Mouse (Mus musculus) c-Kit-positive CD71-positive TER-119-positive erythroid progenitor cells, embryonic 14.5 days (primary cell): ENCODE data around the gene Camk1d.

Experiments used
- DNase-seq: peaks from one replicate; pipeline ENCODE4 v3.0.0-alpha.2; 2013; ENCODE audit warnings: low spot score

Camk1d gene

DNA sequence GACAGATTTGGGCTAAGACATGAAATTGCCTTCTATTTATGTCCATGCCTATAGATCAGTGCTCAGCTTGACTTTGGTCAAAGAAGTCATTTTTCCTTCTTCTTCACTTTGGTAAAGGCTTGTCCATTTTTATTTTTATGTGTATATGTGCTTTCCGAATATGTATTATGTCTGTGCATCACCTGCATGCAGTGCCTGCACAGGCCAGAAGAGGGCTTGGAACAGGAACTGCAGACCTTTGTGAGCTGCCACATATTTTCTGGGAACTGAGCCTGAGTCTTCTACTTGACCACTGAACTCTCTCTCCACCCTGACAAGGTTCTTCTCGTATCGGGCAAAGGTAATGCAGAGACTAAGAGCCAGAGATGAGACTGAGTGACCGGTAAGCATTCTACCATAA is 236.1 kb downstream of the Camk1d start:
- no peak for DNase-seq

DNA sequence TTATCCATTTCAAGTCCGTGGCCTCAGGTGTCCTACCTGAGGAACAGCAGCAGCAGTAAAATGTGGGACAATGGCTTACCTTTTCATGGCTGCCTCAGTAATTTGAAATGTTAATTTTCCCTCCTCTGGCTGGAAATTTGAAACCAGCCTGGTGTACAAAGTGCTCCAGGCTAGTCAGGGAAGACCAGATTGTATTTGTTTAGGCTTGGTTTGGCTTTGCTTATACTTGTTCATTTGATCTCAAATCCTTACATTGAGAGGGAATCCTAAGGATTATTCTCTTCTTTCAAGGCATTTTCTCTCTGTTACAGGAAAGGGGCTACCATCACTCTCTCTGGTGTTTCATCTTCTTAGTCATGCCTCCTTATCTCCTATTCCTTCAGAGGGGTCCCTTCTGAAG is 236.8 kb downstream of the Camk1d start:
- no peak for DNase-seq

- DNase-seq = no peak
Observed at GRCm38 (mm10) chr2:5469366-5469941, 244.9 kb downstream of the Camk1d start.

DNA sequence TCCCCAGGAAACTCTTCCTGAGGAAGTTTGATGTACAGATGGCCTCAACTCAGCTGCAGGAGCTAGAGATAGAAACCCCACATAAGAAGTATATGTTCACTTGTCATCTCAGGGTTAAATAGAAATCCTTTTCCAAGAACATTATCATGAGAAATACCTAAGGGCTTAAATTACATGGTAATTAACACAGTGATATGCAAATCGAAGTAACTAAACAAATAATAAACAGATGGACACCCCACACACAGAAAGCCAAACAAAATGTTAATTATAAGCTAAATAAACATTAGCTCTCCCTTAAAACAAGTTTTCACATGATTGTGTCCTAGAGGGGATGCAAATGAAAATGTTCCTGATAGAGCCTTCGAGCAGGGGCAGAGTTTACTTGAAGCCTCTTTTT is 246.8 kb downstream of the Camk1d start:
- DNase-seq = no peak

GRCm38 (mm10) chr2:5458671-5459235 is 255.6 kb downstream of the Camk1d start:
- no peak for DNase-seq

GRCm38 (mm10) chr2:5458075-5458494 is 256.2 kb downstream of the Camk1d start:
- DNase-seq = no peak

- DNase-seq = no peak
Observed at GRCm38 (mm10) chr2:5456108-5456507, 258.2 kb downstream of the Camk1d start.

GRCm38 (mm10) chr2:5454830-5455229 is 259.5 kb downstream of the Camk1d start:
- no peak for DNase-seq

- DNase-seq = peak; percentile 9
Observed at GRCm38 (mm10) chr2:5451654-5452053, 262.7 kb downstream of the Camk1d start.

DNA sequence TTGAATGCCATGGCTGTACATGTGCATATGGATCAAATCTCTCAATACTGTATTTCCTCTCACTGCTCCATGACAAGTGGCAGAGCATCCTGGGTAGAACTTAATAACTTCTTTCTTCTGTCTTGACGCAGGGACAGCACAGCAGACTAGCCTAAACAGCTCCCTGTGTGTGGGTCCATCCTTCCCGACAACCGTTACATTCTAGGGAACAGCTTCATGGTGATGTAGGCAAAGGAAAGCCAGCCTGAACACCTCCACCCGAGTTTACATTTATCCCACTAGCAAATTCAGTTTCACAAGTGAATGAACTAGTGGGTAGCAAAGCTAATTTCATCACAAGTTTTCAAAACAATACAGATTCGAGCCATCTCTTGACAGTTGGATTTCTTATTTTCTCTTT is 269.0 kb downstream of the Camk1d start:
- DNase-seq = no peak

- DNase-seq = no peak
Observed at GRCm38 (mm10) chr2:5437690-5438089, 276.6 kb downstream of the Camk1d start.

GRCm38 (mm10) chr2:5435587-5436253 is 278.6 kb downstream of the Camk1d start:
- no peak for DNase-seq

GRCm38 (mm10) chr2:5431309-5431708 is 283.0 kb downstream of the Camk1d start:
- DNase-seq = peak; percentile 24

DNA sequence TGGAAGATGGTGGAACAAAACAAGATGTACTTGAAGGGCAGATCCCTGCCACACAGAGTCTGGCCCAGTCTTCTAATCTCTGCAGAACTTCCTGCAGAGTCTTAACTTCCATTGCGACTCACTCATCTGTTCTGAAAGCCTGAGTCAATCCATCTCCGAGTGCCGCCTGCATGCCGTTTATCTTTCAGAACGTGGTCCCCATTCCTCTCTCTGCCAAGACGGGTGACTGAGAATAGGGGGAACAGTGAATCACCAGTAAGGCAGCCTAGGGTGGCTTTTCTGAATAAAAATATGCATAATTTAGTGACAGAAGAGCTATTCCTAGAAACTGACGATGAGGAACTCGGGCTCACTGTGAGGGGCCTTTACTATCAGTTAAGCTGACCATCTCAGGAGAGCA is 284.4 kb downstream of the Camk1d start:
- DNase-seq = no peak

DNA sequence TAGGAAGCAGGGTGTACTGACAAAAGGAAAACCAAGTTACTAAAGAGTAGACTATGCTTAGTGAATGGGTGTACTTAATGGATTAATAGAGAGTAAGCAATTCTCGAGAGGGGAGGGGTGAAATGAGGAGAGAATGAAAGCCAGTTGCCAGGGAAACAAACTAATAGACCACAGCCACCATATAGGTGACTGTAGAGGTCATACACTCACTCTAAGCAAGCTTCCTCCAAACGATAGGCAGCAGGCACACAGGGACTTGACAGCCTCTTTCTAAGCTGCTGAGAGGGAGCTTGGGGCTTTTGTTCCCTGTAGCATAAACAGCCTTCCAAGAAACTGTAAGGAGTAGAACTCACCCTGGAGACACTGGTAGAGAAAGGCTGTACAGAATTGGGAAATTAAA is 288.2 kb downstream of the Camk1d start:
- no peak for DNase-seq

- no peak for DNase-seq
Observed at GRCm38 (mm10) chr2:5425612-5426011, 288.7 kb downstream of the Camk1d start.

DNA sequence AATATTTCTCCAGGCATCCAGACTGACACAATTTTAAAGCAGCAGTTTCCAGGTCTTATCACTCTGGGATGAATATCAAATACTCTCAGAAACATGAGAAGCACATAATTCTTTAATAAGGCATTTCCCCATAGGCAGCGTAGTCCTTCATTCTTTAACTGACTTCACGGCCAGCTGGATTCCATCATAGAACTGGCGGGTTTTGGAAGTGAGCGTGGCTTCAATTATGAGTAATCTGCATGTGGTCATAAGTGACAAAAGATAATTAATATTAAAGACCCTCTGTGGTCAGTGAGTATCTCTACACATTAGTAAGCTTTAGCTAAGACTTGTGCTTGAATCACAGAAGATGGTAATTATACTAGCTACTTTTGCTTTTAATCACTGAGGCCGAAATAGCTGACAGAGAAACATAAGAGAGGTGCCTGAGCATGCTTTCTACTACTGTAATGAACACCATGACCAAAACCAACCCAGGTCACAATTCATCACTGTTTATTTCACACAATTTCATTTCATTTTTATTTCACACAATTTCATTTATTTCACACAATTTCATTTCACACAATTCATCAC is 293.6 kb downstream of the Camk1d start:
- no peak for DNase-seq

- DNase-seq = no peak
Observed at GRCm38 (mm10) chr2:5418802-5419201, 295.5 kb downstream of the Camk1d start.

DNA sequence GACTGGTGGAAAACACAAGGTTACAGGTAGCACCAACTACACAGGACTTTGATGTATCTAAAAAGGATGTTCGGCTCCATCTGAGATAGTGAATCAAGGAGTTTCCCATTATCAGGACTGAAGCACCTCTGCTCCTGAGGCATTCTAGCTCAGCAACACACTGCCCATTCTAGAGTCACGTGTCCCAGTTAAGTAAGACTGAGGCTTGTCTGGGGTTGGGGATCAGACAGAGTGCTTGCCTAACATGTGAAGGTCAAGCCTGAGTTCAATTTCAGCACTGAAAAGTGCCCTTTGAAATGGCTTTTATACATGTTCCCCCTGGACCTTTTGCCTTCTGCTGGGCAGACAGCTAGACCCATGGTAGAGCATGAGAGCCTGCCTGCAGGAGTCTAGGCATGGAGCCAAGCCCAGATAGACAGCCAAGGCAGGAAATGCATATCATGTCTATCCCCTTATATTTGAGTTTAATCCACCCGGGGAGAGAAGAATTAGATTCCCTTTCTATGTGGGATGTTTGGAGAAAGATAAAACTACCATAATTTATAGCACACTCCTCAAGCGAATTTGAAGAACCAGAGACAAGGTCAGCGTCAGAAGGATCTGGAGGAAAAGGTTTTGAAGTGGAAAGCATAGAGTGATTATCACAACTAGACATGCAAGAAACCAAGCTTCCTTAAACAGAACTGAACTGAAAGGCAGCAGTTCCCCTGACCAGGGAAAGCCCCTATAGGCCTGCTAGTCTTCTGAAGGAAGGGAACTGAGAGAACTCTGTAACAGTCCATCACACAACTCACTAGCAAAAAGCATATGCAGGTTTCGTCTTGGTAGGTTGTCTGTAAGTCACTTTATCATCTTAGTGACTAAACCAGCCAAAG is 296.9 kb downstream of the Camk1d start:
- no peak for DNase-seq

DNA sequence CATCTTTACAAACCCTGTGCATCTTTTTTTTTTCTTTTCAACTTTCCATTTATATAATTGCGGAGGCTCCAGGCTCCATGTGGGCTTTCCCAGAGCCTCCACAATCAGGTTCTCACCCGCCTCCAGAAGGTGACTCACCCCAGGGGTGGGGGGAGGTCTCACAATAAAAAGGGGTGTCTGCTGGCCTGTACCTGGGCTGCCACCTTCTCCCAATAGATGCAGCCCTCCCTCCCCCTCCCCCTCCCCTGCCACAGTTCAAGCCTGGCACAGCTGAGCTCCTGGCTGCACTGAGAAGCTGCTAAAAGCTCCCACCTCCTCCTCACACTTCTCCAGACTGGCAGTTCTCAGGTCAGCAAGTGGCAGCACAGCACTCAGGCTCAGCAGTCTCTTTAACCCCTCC is 302.5 kb downstream of the Camk1d start:
- DNase-seq = no peak

- peak; percentile 37 for DNase-seq
Observed at GRCm38 (mm10) chr2:5403850-5404249, 310.5 kb downstream of the Camk1d start.

DNA sequence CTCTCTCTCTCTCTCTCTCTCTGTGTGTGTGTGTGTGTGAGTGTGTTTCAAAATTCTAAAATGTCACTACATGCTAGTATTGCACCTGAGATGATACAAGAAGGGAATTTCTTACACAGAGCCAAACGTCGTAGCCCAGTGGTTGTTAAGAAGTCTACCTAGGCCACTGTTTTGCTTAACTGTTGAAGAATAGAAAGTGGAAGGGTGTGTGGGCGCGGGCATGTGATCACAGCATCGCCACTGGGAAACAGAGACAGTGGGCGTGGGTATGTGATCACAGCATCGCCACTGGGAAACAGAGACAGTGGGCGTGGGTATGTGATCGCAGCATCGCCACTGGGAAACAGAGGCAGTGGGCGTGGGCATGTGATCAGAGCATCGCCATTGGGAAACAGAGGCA is 312.3 kb downstream of the Camk1d start:
- DNase-seq = no peak
